Mouse (Mus musculus) c-Kit-positive CD71-negative TER-119-negative erythroid progenitor cells, embryonic 14.5 days (primary cell): ENCODE measurements around the gene Tfam.
A peak's percentile ranks its signal among the peaks of the same experiment; 100 is the strongest.

ENCODE experiments used
- DNase-seq: peaks from one replicate; pipeline ENCODE4 v3.0.0-alpha.2; 2013; ENCODE audit warnings: low read depth

Tfam gene

DNA sequence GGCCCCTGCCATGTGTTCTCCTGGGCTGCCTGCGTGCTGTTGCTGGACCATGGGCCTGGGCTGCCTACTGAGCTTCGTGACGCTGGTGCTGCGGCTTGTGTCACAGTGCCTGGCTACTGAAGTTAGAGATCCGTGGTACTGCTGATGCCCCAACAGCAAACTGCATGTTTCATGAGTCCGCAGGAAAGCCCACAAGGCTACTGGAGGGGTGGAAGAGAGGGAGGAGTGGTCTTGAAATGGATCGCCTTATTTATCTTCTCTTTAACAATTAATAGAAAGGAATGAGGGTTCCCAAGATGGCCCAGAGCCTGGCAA, at the start of gene Tfam:
TSS of gene Tfam (minus strand) at position 41 of the 315 bp plus-strand sequence.
- no peak for DNase-seq

DNA sequence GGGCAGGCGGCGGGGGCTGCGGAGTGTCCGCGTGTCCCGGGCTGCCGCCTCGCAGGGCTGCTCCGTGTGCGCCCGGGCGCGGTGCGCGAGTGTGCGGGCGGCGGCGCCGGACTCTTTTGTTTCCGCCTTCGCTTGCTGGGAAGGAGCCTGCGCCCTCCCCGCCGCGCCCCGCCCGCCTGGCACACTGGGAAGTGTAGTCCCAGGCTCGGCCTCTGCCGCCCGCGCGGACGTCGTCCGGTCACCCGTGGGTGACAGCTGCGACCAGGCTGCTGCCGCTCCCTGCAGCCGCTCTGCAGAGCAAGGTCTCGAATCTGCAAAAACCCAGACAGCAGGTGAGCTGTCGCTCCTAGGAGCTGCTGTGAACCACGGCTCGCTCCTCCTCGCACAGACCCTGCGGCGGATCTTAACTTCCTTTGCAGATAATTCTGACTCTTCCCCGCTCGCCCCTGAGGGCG, 47.1 kb upstream of the Tfam start, which contains the start of gene Ube2d1:
TSS of gene Ube2d1 (minus strand) at position 137 of the 455 bp plus-strand sequence.
- DNase-seq, result peak; percentile 37

DNA sequence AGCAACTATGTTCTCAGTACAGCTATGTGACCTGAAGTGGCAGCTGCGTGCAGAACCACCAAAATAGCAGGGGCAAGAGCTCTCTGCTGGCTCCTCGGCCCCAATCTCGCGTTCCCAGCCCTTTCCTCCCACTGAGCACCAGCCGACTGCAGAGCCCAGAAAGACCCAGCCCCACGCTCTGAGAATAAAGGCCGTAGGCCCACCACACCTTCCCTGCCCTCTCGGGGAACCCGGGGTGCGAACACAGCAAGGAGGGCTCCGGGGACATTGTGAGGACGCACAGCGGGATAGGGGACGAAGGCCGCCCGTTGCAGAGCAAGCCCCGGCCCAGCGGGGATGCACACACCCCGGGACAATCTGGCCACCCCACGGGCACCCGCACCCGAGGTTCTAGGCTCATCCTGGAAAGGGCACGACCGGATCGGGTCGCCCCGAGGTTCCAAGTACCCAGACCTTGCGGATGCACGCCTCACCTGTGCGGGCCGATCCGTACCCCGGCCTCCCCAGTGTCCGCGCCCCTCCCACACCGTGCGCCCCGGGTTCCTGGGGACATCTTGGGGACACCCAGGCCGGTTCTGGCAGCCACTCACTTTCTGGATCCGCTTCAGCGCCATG, 46.5 kb upstream of the Tfam start:
- DNase-seq, result no peak

DNA sequence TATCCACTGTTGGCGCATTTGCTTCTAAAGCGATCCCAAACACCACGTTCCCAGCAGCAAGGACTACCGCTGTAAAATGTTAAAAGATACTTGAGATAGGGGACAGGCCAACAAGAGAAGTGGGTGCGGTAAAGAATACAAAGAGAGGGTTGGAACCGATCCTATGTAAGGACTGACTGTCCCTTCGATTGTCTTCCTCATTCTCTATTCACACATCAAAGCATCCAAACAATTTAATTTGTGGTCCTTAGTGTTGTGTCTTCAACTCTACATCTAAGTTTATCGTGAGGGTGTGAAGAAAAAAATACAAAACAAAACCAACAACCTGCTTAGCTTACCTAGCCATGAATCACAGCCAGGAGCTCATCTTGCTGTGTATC, 46.0 kb upstream of the Tfam start:
- no peak for DNase-seq

DNA sequence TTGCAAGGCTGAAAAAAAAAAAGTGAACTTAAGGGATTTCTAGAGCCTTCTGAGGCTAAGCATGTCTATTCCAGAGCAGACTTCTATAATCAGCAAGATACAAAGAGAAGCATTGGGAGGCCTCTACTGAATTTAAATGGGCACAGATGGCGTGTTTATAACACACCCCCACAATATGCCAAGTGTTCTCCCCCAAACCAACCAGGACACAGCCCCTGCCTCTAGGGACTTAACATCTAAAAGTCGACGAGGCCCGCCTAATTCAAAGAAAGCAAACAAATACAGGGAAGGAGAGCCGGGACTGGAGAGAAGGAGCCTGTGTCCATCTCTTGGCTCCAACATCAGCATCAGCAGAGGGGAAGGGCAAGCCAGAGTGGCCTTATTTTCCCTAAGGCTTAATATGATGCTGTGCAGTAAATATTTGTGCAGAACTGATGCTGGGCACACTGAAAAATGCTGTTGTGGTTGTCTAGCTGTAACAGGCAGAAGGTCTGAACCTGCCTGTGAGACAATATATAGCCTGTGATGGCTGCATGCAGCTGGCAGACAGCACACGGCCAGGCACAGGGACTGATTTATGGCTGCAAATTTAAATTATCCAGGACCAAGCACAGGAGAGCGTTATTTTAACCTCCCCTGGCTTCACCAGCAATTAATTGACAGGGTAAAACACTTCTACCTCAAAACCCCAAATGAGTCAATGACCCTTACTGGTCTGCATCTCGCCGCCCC, 35.1 kb upstream of the Tfam start:
- DNase-seq, result no peak

DNA sequence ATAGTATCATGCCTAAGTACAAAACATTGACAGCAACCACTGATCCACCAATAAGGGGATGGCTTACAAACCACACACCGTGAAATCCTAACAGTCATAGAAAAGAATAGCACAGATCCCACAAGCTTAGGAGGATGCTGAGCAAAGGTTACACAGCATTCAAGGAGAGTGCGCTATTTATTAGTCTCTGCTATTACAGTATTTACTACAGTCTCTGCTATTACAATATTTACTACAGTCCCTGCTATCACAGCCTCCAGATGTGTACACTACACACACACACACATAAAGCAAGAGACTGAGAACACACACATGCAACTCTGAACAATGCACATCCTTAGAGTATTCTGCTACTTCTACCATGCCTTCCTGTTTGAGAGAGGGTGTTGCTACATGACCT, 29.9 kb upstream of the Tfam start:
- no peak for DNase-seq

DNA sequence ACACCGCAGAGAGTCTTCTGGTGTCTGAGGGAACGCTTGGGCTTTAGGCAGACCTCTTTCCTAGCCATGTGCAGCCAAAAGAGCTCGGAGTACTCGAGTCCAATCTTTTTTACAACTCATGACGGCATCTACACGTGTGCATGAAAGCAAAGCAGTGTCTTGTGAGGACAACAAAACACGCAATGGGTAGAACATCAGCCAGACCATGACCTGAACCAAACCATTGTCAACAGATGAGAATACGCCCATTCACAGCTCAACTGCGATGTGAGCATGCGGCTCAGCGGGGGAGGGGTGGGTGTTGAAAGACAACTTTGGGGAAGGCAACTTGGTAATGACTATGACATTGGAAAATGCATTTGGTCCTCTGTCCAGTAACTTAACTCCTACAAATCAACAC, 29.4 kb upstream of the Tfam start:
- DNase-seq, result no peak

DNA sequence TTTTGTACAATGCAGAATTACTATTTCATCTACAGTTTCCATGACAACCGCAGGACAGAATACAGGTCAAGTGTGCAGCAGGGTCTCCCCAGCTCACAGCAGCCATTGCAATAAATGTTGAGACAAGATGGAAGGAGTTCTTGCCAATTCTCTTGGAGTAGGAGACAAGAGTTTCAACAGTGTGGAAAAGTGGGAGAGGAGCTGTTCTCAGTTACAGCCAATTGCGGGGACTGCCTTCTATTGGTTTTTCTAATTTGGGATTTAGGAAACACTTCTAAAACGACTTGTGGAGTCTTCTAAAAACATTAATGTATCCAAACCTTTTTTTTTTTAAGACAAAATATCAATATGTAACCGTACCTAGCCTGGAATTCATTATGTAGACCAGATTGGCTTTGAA, 27.0 kb upstream of the Tfam start:
- no peak for DNase-seq

DNA sequence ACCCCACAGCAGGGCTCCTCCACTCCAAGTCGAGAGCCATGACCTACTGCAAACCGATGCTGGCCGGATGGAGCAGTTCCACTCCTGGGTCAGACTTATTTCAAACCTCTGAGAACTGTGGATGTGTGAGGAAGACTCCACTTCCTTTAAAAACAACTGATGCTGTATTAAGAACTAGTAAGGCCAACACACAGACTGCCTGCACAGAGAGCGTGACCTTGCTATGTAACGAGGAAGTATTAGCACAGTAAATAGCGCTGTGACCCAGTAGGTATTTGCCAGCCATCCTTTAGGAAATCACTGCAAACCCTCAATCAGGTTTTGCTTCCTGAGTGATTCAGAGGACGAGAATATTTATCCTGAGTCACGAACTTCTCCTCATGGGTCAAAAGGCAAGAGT, 23.6 kb upstream of the Tfam start:
- DNase-seq, result no peak

DNA sequence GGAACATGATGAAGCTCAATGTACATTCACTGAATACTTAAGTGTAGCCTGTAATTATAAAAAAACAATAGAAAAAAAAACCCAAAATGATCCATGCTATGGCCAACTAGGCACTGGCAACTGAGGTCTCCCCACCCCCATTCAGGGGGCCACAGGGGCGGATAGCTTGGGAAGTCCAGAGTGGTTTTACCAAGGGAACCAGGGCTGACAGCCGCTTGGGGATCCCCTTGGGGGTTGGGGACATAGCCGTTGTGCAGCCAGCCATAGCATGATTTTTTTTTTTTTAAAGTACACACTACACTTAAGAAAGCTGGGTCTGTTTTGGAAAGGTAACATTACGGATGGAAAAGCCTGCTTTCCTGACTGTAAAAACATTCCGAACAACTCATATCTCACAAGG, 20.9 kb upstream of the Tfam start:
- DNase-seq, result no peak

DNA sequence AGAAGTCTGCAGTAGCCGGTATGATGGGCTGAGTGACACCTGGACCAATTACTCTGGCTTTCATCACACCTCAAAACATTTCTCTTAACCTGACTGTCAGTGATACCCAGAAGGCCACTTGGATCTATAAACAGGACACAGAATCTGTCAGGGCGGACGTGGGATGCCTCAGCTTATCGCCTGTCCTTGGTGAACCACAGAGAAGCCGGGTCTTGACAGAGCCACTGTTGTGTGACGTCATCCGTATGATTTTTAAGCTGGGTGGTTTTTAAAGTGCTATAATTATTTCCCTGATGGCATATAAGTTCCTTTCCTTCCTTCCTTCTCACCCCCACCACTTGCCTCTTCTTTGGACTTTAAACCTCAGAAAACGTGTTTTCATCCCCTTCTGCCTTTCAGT, 20.4 kb upstream of the Tfam start:
- DNase-seq, result no peak

DNA sequence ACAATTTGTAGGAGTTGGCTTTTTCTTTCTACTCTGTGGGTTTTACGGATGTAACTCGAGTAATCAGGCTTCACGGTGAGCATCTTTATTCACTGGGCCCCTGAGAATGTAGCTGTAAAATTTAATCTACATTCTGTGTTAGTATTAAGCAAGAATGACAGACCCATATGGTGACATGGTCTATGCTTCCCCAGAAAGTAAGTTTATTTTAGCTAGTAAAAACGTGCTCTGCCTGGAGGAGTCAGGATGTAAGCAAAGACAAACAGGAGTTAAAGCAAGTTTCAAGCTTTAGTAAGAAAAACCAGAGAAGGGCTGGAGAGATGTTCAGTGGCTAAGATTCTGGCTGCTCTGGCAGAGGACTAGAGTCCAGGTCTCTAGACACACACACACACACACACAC, 15.1 kb upstream of the Tfam start:
- DNase-seq, result no peak

DNA sequence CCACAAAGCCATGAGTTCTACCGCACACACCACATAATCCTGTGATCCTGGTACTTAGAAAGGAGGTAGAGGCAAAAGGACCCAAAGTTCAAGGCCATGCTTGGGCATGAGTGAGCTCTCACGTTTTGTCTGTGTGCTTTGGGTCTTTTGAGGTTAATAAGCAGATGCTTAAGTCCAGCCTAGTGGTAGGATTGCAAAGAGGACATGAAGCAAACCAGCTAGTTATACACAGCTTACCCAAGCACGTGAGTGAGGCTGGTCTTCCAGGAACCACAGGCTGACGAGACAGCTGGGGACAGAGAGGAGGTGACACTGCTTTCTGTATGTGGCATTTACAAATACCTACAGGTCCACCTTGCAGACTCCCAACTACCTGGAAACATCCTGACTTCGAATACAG, 14.3 kb upstream of the Tfam start:
- no peak for DNase-seq

DNA sequence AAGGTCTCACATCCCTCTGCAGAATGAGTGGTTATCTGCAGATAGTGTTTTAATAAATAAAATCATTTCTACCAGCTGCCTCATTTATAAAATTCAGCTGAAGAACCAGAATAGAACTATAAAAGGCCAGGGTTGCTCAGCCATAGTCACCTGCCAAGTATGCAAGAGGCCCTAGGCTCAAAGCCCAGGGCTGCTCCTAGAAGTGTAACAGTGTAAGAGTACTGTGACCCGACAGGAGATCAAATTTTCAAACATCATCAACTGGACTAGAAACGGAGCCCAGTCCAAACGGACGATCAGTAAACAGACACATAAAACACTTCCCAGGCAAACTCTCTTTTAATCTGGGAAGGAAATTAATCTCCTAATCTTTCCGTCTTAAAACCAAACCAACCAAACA, 13.8 kb upstream of the Tfam start:
- no peak for DNase-seq

DNA sequence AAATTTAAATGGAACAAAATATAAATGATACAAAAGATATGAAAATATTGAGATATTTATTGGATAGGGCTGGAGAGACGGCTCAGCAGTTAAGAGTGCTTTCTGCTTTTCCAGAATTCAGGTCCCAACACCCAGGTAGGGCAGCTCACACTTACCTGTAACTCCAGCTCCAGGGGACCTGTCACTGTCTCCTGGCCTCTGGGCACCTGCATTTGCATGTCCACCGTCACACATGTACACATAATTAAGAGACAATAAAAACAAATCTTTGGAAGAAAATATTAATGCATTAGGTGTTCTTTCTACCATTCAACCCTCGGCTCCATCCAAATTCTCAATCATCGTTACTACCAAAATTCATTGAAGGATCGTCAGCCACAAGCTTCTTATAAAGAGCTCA, 13.2 kb upstream of the Tfam start:
- no peak for DNase-seq

DNA sequence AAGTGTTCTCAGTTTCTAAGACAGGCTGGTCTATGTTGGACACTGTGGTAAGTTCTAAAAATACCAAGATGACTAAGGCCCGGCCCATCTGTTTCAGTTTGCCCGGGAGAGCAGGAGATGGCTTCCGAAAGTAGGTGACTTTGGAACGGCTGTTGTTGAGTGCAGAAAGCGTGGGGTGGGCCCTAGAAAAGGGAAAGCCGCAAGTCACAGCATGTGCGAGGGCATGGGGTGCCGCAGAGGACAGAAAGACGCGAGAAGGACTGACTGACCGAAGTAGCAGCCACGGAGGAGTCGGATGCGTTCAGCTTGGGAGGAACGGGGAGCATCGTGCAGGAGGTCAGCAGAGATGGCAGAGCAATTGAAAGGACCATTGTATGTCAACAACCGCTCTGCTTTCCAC, 12.4 kb upstream of the Tfam start:
- no peak for DNase-seq

DNA sequence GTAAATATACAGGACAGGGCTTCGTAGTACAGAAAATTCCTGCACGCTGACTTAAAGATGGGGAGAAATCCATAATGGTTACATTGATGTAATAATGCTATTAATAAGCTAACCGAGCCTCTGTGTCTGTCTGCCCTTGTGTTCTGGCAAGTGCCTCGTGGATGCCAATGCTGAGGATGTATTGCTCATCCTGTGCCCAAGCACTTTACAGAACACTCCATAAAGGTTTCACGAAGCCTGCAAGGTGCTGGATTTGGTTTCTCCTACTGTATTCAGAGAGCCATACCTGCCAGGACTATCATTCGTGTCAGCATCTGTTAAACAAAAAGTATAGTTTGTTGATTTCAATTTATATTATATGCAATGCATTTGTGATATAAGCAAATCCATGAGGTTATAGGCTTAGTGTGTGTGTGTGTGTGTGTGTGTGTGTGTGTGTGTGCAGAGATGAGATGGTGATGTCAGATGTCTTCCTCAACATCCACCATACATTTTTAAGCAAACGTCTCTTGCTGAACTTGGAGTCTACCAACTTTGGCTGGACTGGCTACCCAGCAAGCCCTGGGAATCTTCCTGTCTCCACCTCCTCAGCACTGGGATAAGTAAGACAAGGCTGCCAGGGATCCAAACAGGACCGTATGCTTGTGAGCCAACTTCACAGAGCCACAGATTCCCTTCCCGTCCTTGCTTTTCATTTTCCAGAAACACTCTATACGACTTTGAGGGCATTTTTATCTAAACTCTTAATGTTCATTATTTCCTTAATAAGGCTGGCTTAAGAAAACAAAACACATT, 11.2 kb upstream of the Tfam start:
- DNase-seq, result no peak

DNA sequence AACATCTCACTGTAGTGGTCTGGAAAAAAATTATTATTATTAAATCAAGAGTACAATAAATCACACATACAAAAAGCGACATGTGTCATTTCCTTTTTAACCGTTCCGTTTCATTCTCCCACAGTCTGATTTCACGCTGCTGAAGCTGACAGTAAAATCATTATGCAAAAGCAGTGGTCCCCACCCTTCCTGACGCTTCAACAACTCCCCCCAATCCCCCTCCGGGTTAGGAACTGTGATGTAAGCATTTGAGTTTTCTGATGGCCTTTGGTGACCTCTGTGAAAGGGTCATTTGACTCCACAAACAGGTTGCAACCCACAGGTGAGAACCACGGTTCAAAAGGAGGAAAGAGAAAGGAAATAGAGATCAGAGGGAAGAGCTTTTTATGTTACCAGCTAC, 8.9 kb upstream of the Tfam start:
- no peak for DNase-seq

DNA sequence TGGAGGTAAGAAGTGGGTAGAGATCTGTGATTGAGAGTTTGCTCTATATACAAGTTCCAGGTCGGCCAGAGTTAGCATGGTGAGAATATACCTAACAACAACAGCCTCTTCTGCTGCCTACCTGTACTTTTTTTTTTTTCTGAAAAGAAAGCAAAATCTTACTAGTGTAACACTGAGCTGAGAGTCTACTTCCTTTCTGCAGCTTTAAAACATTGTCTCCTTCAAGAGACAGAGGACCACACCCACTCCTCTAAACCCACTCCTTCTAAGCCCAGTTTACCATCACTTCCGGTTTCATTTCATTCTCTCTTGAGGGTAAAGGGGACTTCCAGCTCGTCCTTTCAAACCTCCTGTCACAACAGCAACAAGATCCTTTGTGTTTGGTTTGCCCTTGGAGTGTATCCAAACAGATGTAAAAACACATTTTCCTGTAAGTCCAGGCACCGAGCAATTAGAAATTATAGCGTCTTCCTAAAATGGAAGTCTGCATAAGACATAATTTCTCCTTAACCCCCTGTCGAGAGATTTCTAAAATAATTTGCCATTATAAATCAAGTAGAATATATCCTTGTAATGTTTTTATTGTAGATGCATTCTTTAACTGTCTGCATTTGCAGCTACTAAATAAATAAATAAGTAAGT, 1.5 kb upstream of the Tfam start:
- peak; percentile 25 for DNase-seq

DNA sequence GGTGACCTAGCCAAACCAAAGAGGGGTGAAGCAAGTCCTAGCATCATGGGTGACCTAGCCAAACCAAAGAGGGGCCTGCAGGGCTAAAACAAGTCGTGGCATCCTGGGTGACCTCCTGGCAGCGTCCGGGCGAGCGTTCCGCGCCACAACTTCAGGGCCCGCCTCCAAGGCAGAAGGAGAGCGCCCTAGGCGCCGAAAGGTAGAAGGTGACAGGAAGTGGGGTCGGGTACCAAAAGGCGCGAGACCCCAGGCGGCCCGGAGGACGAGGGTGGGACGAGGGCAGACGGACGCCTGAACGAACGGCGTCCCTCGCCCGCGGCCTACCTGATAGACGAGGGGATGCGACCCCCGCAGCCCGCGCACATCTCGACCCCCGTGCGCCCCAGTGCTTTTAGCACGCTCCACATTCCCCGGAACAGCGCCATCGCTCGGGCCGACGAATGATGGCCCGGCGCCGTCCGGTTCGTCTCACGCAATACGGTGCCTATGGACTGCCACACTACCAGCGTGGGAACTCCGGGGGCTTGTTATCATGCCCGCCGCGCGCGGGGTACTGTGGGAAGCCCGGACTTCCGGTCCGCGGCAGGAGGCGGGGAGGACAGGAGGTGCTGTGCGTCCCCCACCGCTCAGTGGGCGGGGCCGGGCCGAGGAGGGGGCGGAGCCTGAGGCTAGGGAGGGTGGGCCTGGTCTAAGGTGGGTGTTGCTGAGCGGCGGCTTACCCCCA, 402 bp downstream of the Tfam start:
- DNase-seq, result peak; percentile 84

DNA sequence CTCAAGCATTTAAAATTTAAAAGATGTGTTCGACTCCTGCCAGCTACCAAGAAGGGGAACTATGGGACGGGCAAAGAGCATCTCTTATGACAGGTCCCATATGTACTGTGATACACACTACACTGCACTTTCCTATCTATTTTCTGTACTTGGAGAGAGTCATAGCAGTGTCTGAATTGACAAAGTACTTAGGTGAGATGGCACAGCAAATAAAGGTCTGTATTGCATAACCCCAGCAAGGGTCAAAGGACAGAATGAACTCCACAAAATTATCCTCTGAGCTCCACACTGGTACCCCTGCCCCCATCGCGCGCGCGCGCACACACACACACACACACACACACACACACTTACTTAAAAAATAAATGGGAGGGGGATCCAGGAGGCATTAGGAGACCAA, 4.0 kb downstream of the Tfam start:
- no peak for DNase-seq

DNA sequence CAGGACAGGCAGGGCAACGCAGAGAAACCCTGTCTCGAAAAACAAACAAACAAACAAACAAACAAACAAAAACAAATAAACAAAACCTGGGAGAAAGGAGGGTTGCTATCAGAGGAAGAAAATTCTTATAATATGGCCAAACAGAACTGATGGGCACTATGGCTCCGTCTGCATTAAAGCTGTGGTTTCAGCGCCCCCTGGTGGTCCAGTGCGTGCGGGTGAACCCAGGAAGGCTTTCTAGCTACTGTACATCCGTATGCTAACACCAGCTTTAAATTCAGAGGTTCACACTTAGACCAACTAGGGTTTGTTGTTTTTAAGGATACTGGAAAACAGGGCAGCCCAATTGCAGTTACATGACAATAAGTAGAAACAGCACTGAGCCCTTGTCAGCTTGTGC, 12.2 kb downstream of the Tfam start:
- peak; percentile 54 for DNase-seq
